Mouse (Mus musculus) ES-Bruce4 (cell line): ENCODE measurements around the gene 2010300C02Rik. TPM values are rescaled to one million over a fixed set of nuclear protein-coding genes. Genes with fewer than 3 reads are reported as not detected.

Experiments
- H3K27ac ChIP-seq: 2 replicates; pipeline ENCODE4 v1.5.1; 2012; ENCODE audit warnings: low read length, inconsistent platforms; ENCODE audit not compliant: insufficient read depth
- H3K27me3 ChIP-seq: 2 replicates; pipeline ENCODE4 v1.6.1; 2012; ENCODE audit warnings: mild to moderate bottlenecking, low read length, inconsistent platforms; ENCODE audit not compliant: control insufficient read depth, poor library complexity, insufficient read depth, severe bottlenecking
- H3K36me3 ChIP-seq: 2 replicates; pipeline ENCODE4 v1.6.1; 2012; ENCODE audit warnings: inconsistent platforms, mild to moderate bottlenecking, low read length, moderate library complexity; ENCODE audit not compliant: control insufficient read depth, poor library complexity, insufficient read depth, severe bottlenecking
- H3K4me1 ChIP-seq: one replicate; pipeline ENCODE4 v1.8.1; 2011; ENCODE audit warnings: low read length; ENCODE audit not compliant: control insufficient read depth, insufficient read depth
- H3K4me3 ChIP-seq: 2 replicates; pipeline ENCODE4 v1.5.1; 2011; ENCODE audit warnings: low read depth, mild to moderate bottlenecking, low read length
- H3K9ac ChIP-seq: 2 replicates; pipeline ENCODE4 v1.6.1; 2012; ENCODE audit warnings: low read depth, mild to moderate bottlenecking, inconsistent platforms; ENCODE audit not compliant: poor library complexity, severe bottlenecking
- H3K9me3 ChIP-seq: replicated peaks from 2 replicates; pipeline ENCODE4 v1.6.1; 2012; ENCODE audit warnings: mild to moderate bottlenecking, low read length, inconsistent platforms; ENCODE audit not compliant: control insufficient read depth, poor library complexity, insufficient read depth, severe bottlenecking
- CTCF ChIP-seq: IDR thresholded peaks from one replicate; pipeline ENCODE4 v1.8.1; 2011; ENCODE audit warnings: low read depth, low read length
- EP300 ChIP-seq: IDR thresholded peaks from 2 replicates; pipeline ENCODE4 v1.6.1; 2011; ENCODE audit warnings: low read depth, low read length; ENCODE audit not compliant: insufficient read depth
- POLR2A ChIP-seq: IDR thresholded peaks from one replicate; pipeline ENCODE4 v1.8.1; 2011; ENCODE audit warnings: low read length; ENCODE audit not compliant: insufficient read depth
- polyA plus RNA-seq: library from polyadenylated mRNA; stranded (reverse); fragments of >200 nt; gene quantifications from 2 replicates; pipeline ENCODE4 v1.2.4, GENCODE M21; 2011; ENCODE audit warnings: low read depth; ENCODE audit not compliant: missing spikeins, insufficient read depth, insufficient read length

The 2010300C02Rik gene
- polyA plus RNA-seq, 1 experiment, result 0.70 TPM

GRCm38 (mm10) chr1:37653992-37654391, 65.9 kb downstream of the 2010300C02Rik start:
- H3K4me1 ChIP-seq, result no peaks in the 10 kb centered on the region
- no peaks in the 10 kb centered on the region for H3K9me3 ChIP-seq
- no peaks in the 10 kb centered on the region for H3K27me3 ChIP-seq
- H3K9ac ChIP-seq, result no peak overlapping the region
- H3K36me3 ChIP-seq, result no peaks in the 10 kb centered on the region
- no peak overlapping the region for H3K4me3 ChIP-seq
- H3K27ac ChIP-seq, result no peak overlapping the region
- peak; percentile 20 for TF ChIP-seq CTCF
- TF ChIP-seq POLR2A, result no peak

GRCm38 (mm10) chr1:37647066-37647465, 72.8 kb downstream of the 2010300C02Rik start:
- TF ChIP-seq EP300, result no peak
- no peak for TF ChIP-seq POLR2A
- no peak for TF ChIP-seq CTCF
- no peaks in the 10 kb centered on the region for H3K27me3 ChIP-seq
- no peak overlapping the region for H3K9ac ChIP-seq
- H3K27ac ChIP-seq, result no peak overlapping the region
- H3K36me3 ChIP-seq, result no peaks in the 10 kb centered on the region
- H3K4me1 ChIP-seq, result no peaks in the 10 kb centered on the region
- no peak overlapping the region for H3K4me3 ChIP-seq
- no peaks in the 10 kb centered on the region for H3K9me3 ChIP-seq

- H3K9ac ChIP-seq, result no peak overlapping the region
- no peak for TF ChIP-seq CTCF
- TF ChIP-seq POLR2A, result no peak
- TF ChIP-seq EP300, result no peak
- H3K4me3 ChIP-seq, result no peak overlapping the region
- H3K27ac ChIP-seq, result no peak overlapping the region
- no peaks in the 10 kb centered on the region for H3K9me3 ChIP-seq
- no peaks in the 10 kb centered on the region for H3K27me3 ChIP-seq
- no peaks in the 10 kb centered on the region for H3K4me1 ChIP-seq
- no peaks in the 10 kb centered on the region for H3K36me3 ChIP-seq
These were observed 75.4 kb downstream of the 2010300C02Rik start for GRCm38 (mm10) chr1:37644501-37644900.

- Histone ChIP-seq H3K27ac (no peak overlapping the region), H3K4me3 (no peak overlapping the region), H3K4me1 (no peaks in the 10 kb centered on the region), H3K9ac (no peak overlapping the region), H3K9me3 (no peaks in the 10 kb centered on the region), H3K27me3 (no peaks in the 10 kb centered on the region), H3K36me3 (no peaks in the 10 kb centered on the region)
- TF ChIP-seq POLR2A (no peak), CTCF (no peak), EP300 (no peak)
These were observed 76.0 kb downstream of the 2010300C02Rik start for GRCm38 (mm10) chr1:37643794-37644365.

GRCm38 (mm10) chr1:37641361-37641760, 78.5 kb downstream of the 2010300C02Rik start:
- Histone ChIP-seq H3K9ac (no peak overlapping the region), H3K4me3 (no peak overlapping the region), H3K9me3 (no peaks in the 10 kb centered on the region), H3K27me3 (no peaks in the 10 kb centered on the region), H3K4me1 (no peaks in the 10 kb centered on the region), H3K27ac (no peak overlapping the region), H3K36me3 (no peaks in the 10 kb centered on the region)
- TF ChIP-seq CTCF (no peak), EP300 (no peak), POLR2A (no peak)

- no peaks in the 10 kb centered on the region for H3K36me3 ChIP-seq
- no peak overlapping the region for H3K9ac ChIP-seq
- no peak overlapping the region for H3K27ac ChIP-seq
- H3K4me1 ChIP-seq, result no peaks in the 10 kb centered on the region
- H3K4me3 ChIP-seq, result no peak overlapping the region
- no peaks in the 10 kb centered on the region for H3K27me3 ChIP-seq
- no peaks in the 10 kb centered on the region for H3K9me3 ChIP-seq
- TF ChIP-seq CTCF (peak; percentile 89), EP300 (no peak)
These were observed 80.8 kb downstream of the 2010300C02Rik start for GRCm38 (mm10) chr1:37639101-37639500.

GRCm38 (mm10) chr1:37638560-37638959, 81.3 kb downstream of the 2010300C02Rik start:
- Histone ChIP-seq H3K36me3 (no peaks in the 10 kb centered on the region), H3K27me3 (no peaks in the 10 kb centered on the region), H3K4me3 (no peak overlapping the region), H3K27ac (no peak overlapping the region), H3K9ac (no peak overlapping the region), H3K9me3 (no peaks in the 10 kb centered on the region), H3K4me1 (no peaks in the 10 kb centered on the region)
- TF ChIP-seq POLR2A (no peak), CTCF (no peak), EP300 (no peak)
